Mouse (Mus musculus) 3134 (cell line): ENCODE measurements around the gene Ppp1r37.

Source experiments
- DNase-seq: peaks from one replicate; pipeline ENCODE4 v3.0.0-alpha.2; 2011; ENCODE audit warnings: low spot score; ENCODE audit not compliant: insufficient read length; ENCODE audit errors: extremely low read depth

Ppp1r37 gene

DNA sequence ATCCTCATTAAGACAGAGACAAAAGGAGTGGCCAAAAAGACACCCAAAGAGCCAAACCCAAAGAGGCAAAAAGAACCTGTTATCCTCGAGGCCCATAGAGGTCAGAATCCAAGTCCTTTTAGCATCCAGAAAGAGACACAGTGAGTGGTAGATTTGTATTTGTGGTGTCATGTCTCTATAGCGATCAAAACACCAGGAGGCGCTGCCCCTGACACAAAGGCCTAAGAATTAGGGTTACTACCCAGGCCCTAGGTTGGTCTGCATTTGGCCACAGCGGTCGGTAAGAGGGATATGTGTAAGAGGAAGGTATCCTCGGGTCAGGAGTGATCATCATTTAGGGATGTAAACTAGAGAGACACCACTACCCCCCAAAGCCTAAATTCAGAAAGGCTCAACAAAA is 56.5 kb downstream of the Ppp1r37 start:
- DNase-seq = no peak

DNA sequence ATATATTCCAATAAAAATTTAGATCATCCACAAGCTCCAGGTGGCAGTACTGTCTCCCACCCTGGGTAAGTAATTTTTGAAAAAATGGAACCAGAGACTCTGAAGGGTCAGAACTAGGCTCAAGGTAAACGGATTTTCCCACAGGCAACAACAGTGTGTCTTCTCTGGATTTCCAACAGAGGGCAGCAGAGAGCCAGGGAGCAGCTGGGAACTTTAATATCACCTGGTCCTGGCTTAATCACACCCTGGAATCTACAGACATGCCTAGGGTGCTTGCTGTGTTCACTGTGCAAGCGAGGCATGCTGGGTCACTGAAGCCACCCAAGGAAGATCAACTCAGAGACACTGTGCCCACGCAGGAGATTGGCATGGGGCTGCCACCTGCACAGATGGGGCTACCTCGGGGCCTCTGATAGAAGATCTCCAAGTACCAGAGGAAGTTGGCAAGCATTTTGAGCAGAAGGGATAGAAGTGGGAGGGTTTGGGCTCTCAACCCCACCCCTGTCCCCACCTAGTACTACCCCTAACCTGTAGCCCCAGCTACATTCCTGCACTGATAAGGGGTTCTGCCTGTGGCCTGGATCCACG is 59.3 kb downstream of the Ppp1r37 start:
- no peak for DNase-seq

DNA sequence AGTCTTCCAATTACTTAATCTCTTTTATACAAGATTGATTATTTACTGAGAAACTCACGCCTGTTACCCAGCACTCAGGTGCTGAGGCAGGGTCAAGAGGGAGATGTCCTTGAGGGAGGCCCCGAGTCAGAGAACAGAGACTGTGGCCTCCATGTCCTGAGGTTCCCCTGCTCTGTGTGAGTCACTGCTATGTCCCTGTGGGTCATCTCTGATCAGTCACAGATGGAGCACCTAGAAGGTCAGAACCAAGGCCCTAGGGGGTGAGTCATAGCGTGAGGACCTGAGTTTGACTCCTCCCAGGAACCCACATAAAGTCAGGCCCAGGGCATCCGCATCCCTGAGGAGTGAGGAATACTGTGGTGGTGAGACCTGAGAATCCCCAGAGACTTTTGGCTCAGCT is 61.2 kb downstream of the Ppp1r37 start:
- DNase-seq = no peak

DNA sequence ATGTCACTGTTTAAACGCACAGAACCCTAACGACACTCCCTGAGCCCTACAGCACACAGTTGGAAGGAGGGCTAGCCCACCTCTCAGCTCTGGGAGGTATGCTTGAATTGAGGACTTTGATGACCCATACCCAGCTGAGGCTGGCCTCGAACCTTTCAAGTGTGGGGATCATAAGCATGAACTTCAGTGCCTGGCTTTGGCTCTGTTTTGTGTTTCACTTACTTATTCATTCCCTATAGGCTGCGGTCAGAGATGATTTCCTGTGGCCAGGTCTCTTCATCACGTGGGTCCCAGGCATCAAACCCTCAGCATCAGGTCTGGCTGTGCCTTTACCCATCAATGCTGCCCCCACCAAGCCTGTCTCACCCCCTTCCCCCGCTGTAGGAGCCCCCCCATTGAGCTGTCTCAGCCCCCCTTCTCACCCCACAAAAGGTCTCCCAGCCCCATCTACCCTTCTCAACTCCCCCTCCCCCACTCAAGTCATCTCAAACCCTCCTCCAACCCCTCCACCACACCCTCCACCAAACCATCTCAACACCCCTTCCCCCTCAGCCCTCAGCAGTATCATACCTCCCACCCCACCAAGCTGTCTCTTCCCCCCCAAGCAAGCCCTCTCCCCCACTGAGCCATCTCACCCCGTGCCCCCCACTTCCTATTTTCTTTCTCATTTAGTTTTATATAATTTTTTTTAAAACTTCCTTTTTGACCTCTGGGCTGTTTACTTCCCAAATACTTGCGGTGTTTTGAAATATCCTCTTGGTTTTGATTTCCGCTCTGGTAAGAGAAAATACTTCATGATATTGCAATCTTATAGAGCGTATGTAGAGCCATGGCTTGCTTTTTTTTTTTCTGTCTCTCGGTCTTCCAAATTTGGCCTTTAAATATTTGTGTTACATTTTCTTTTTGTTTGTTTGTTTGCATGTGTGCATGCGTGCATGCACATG is 62.2 kb downstream of the Ppp1r37 start:
- no peak for DNase-seq

DNA sequence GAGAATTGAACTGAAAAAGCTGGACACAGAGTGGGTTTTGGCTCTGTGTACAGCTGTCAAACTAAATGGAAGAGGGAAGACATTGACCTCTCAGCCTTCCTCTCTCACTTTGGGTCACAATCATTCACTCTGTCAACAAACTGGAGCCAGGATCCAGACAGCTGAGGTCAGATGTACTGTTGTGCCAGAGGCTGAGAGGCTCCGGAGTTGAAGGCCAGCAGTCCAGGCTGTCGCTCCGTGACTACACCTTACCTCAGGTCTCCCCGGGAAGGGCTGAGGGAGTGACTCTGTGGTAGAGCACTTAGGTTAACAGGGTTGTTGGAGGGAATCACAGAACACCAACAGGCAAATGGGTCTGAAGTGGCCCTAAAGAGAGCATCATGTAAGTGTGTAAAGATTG is 64.5 kb downstream of the Ppp1r37 start:
- no peak for DNase-seq

DNA sequence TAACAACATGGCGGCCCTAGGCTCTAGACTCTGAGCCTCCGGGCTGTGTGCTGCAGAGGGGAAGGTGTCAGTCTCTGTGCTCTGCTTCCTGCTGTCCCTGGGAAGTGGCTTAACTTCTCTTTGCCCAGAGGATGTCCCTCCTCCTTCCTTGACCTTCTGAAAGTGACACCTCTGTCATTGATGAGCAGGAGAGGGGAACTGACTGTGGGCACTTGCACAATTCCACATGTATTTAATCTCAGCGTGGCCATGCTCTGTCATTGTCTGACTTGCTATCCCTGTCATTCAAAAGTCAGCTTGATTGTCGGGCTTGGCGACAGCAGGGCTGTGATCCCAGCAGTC is 66.7 kb downstream of the Ppp1r37 start:
- DNase-seq = no peak

DNA sequence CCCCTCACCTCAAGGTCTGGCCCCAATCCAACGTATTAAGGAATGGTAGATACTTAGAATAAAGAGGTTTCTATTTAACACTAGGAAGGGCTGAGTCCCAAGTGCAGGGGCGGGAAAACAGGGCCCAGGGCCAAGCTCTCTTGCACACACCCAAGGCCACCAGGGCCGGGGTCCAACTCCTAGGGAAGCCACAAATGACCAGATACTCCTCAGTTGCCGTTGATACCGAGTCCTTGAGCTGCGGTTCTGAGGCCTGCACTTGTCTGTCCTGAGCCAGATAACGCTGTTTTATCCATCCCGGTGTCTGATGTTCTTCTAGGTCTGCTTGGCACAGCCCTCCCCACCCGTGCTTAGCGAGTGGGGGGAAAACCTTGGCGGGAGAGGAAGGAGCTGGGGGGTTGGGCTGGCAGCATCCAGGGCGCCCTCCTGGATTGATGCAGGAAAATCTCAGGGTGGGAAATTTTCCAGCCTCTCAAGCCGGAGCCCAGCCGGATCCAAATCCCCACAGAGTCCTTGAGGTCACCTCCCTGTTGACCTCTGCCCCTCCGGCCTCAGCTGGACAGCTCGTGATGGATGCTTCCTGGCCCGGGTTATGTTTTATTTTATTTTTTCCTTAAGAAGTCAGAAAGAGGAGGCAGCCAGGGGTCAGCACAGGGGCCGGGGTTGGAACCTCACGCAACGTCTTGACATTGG is 67.2 kb downstream of the Ppp1r37 start:
- no peak for DNase-seq

DNA sequence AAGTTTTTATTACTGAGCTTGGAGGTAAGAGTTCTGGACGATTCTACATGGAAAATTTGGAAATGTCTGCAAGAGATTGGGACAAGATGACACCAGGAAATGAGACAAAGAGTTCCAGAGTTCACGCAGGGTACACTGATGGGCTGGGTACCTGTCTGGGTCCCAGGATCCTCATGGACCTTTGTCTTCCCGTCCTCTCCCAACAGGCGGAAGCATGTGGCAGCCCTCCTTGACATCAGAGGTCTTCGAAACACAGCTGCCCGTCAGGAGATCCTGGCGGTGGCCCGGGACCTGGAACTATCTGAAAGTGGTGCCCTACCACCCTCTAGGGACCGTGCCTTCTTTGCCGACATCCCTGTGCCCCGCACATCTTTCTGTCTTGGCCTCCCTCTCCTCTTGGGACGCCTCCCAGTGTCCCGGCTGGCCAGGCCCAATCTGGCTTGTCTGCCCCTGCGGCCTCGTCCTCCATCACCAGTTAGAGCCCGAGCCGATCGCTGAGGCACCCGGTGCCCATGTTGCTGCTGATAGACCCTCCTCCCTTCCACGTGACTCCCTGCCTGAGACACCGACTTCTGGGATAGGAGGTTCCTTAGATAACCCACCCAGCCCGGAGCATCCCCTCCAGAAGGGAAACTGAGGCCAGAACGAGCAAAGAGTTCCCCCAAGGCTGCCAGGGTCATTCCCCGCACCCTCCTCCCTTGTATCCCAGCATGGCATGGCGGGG is 68.0 kb downstream of the Ppp1r37 start:
- no peak for DNase-seq

DNA sequence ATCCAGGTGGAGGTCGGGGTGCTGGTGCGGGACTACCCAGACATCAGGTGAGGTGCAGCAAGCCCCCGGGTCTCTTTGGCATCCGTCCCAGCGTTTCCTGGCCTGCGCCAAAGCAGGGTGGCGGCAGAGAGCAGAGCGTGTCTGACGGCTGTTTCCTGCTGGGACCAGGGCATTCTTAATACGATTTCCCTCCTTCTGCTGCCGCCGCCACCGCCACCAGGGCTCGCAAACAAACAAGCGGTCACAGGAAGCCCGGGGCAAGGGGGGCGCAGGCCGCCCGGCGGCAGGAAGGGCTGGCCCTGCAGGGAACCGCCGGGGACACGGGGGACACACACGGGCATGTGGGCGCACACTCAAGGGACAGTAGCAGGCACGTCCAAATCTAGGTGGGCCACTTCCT is 71.1 kb downstream of the Ppp1r37 start:
- DNase-seq = no peak

DNA sequence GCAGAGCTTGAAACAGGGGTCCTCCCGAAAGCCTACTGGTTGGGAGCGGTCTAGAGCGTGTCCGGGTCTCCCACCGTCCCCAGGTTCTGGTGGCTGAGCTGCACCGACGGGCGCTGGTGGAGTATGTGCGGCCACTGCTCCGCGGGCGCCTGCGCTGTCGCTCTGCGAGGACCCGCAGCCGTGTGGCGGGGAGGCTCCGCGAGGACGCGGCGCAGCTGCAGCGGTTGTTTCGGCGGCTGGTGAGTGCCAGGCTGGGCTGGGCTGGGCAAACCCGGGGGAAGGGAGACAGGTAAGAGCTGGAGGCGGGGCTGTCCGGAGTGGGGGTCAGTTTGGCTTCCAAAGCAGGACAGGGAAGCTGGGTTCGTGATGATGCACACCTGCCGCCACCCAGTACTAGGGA is 73.4 kb downstream of the Ppp1r37 start:
- no peak for DNase-seq

DNA sequence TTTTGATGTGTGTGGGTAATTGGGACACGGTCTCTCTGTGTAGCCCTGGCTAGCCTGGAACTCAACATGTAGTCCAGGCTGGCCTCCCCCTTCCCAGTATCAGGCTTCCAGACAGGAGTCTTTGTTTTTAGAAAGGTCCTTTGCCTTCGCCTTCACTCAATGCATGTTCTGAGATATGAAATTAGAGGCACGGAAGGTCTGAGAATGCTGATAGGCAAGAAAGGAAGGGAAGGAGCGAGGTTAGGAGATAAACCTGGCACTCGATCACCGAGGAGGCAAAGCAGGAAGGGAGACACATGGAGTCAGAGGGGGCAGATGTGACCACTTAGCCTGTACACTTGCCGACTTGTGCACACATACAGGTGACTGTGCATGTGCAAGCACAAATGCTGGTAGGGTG is 76.3 kb downstream of the Ppp1r37 start:
- no peak for DNase-seq

DNA sequence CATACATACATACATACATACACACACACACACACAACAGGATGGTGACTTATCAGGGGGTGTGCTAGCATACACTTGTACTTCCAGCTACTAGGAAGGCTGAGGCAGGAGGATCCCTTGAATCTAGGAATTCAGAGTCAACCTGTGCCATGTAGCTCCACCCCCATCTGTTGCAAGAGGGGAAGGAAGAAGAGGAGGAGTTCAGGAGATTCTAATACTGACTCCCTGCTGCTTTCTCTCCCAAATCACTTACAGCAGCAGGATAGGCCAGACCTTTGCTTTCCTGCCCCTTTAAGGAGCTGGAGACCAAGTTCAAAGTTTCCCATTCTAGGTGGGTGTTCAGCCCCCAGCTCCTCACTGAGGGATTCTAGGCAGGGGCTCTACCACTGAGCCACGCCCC is 77.4 kb downstream of the Ppp1r37 start:
- no peak for DNase-seq

DNA sequence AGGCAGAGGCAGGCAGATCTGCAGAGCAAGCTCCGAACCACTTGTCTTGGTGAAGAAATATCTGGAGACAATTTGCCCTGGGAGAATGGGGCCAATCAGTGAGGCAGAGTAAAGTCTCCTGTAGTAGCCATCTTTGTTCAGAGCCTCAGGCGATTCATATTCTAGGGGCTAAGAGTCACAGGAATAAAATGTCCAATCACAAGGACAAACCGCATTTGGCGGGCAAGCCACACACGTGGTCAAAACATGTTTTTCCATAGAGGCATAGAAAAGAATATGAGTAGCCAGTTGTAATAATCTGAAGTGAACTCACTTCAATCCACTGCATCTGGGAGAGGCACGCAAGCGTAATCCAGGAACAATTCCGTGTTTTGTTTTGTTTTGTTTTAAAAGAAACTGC is 79.6 kb downstream of the Ppp1r37 start:
- DNase-seq = no peak
